Mouse (Mus musculus) thymus, adult 2 months (tissue): Measurements from ENCODE around the gene Klc3.

Experiments
- CTCF ChIP-seq: fragments of 200-500 bp; IDR thresholded peaks from 2 replicates; pipeline ENCODE4 v1.5.1; 2012; ENCODE audit warnings: mild to moderate bottlenecking, control low read depth, low read length, moderate library complexity, borderline replicate concordance; ENCODE audit not compliant: control insufficient read depth, poor library complexity, insufficient read depth; ENCODE audit errors: extremely low read depth
- POLR2A ChIP-seq: fragments of 200-500 bp; IDR thresholded peaks from 2 replicates; pipeline ENCODE4 v1.6.1; 2012; ENCODE audit warnings: mild to moderate bottlenecking, low read length, control low read depth, moderate library complexity; ENCODE audit not compliant: control insufficient read depth, poor library complexity, insufficient read depth; ENCODE audit errors: extremely low read depth

DNA sequence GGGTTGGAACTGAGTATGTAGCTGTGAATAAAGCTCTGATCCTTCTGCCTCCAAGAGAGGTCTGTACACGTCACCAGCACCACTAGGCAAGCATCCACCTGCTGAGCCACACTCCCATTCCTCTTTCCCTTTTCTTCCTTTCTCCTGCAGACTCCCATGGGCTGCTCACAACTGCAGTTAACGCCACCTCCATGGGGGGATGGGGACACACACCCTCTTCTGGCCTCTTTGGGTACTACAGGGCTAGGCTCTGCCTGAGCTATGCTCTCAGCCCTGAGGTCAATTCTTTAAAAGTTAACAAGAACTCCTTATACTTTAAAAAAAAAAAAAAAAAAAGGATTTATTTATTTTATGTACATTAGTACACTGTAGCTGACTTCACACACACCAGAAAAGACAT is 28.6 kb upstream of the Klc3 start:
- TF ChIP-seq CTCF (no peak), POLR2A (no peak)
